Mouse (Mus musculus): Measurements from ENCODE around the gene Dazl. TPM values are rescaled to one million over a fixed set of nuclear protein-coding genes. Genes with fewer than 3 reads are reported as not detected.
A peak's percentile ranks its signal among the peaks of the same experiment; 100 is the strongest.

Gene Dazl
- polyA plus RNA-seq (2014; fragmentation: Nextera tagmentation; extraction: Ambion mirVana): 0.21 and 0.58 TPM in 2 replicates

DNA sequence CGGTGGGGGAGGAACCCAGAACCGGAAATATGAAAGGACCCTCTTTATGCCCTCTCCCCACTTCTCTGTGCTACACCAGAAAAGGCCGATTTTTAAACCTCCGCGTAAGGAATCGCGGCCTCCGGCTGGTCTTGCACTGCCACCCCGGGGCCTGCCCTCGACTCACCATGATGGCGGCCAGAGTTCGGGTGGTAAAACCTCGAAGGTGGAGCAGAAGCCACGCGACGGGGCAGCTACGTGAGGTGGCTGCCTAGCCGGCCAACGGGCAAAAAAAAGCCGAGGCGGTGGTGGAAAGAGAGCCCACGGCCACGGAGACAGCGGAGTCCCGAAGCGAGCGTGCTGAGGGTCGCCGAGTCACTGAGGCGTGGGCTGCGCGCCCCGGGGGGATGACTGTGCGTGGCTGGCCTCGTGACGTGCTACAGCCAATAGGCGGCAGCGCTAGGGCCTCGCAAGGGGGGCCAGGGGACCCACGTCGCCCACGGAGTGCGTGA is at the start of gene Dazl:
TSS of gene Dazl (minus strand) at position 396 of the 491 bp plus-strand sequence.
- H3K27ac ChIP-seq (ENCODE audit: low read depth, low read length): peak within 1 kb of the TSS; percentile 64
- no peaks in the 10 kb centered on the region for H3K36me3 ChIP-seq (ENCODE audit: control insufficient read depth, insufficient read depth, low read length)
- peak; percentile 36; the same call in 1 of the 2 replicates for ATAC-seq (ENCODE audit: low read depth)
- no peaks in the 10 kb centered on the region for H3K27me3 ChIP-seq (ENCODE audit: control insufficient read depth, insufficient read depth, low read length)
- H3K4me2 ChIP-seq (ENCODE audit: low read depth, low read length): peak within 1 kb of the TSS; percentile 51
- peak within 1 kb of the TSS; percentile 52 for H3K9ac ChIP-seq (replicated peaks; ENCODE audit: low read depth, low read length)
- 0 out of 2 replicates have a peak, but pooled peaks cover 3% of the 10 kb centered on the region for H3K4me1 ChIP-seq (ENCODE audit: control insufficient read depth, insufficient read depth, low read length)
- 0 out of 2 replicates have a peak, but pooled peaks cover 3% of the 10 kb centered on the region for H3K9me3 ChIP-seq (ENCODE audit: control insufficient read depth, low read length)
- H3K4me3 ChIP-seq (ENCODE audit: low read depth, low read length): peak within 1 kb of the TSS; percentile 38
- WGBS: 92% methylated on average over 41 of the region's 43 CpGs

DNA sequence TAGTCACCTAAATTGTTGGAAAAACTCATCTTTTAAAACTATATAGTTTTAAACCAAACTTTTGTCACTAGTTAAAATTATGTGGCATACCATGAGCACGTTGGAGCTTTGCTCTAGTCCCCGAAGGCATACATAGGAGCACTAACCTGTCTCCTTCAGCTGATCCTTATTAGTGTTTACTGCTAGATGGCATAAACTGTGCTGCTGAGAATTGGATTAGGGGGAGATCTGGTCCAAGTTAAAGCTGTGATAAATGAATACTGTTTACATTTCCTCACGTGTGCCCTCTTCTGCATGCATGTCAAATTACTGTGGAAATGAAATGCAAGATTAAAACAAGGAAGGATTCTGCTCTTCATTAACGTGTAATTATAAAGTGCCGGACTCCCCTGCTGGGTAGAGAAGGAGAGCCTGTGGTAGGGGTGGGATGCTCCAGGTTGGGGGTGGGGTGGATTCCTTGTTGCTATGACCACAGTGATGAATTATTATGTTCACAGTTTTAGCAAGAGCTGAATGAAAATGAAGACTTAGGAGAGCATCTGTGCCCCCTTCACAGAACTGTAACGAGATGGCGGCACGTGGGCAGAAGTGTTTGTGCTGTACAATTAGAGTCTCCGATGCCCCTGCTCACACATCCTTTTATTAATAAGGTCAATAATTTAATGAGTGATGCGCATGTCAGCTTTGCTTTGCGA is 48.6 kb upstream of the Dazl start:
- WGBS: 59% methylated on average over 11 of the region's 11 CpGs
- no peaks in the 10 kb centered on the region for H3K27me3 ChIP-seq (ENCODE audit: control insufficient read depth, insufficient read depth, low read length)
- H3K9ac ChIP-seq (replicated peaks; ENCODE audit: low read depth, low read length): no peak overlapping the region
- H3K4me2 ChIP-seq (ENCODE audit: low read depth, low read length): no peak overlapping the region
- H3K9me3 ChIP-seq (ENCODE audit: control insufficient read depth, low read length): no peaks in the 10 kb centered on the region
- H3K36me3 ChIP-seq (ENCODE audit: control insufficient read depth, insufficient read depth, low read length): no peaks in the 10 kb centered on the region
- H3K4me1 ChIP-seq (ENCODE audit: control insufficient read depth, insufficient read depth, low read length): no peaks in the 10 kb centered on the region
- no peak overlapping the region for H3K27ac ChIP-seq (ENCODE audit: low read depth, low read length)
- no peak overlapping the region for H3K4me3 ChIP-seq (ENCODE audit: low read depth, low read length)
- peak; percentile 46; the same call in 1 of the 2 replicates for ATAC-seq (ENCODE audit: low read depth)

- no peak for ATAC-seq (ENCODE audit: low read depth)
- H3K36me3 ChIP-seq (ENCODE audit: control insufficient read depth, insufficient read depth, low read length): no peaks in the 10 kb centered on the region
- 94% methylated on average over 7 of the region's 7 CpGs for WGBS
These were observed 45.5 kb upstream of the Dazl start for GRCm38 (mm10) chr17:50338901-50339300.

DNA sequence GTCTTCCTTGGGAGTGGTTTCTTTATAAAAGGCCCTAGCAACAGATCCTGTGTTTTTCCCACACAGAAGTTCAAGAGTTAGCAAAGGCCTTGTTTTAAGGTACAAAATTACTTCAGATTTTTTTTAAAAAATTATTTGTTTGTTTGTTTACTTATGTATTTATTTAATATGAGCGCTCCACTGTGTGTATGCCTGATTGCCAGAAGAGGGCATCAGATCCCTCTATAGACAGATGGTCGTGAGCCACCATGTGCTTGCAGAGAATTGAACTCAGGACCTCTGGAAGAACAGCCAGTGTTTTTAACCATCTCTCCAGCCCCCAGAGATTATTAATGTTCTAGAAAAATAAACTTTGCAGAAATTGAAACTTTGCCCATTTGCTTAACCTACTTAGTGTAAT is 42.3 kb upstream of the Dazl start:
- WGBS: 83% methylated on average over 2 of the region's 2 CpGs
- Histone ChIP-seq H3K27ac (ENCODE audit: low read depth, low read length) (no peak overlapping the region), H3K4me2 (ENCODE audit: low read depth, low read length) (no peak overlapping the region), H3K4me3 (ENCODE audit: low read depth, low read length) (no peak overlapping the region), H3K4me1 (ENCODE audit: control insufficient read depth, insufficient read depth, low read length) (no peaks in the 10 kb centered on the region), H3K9me3 (ENCODE audit: control insufficient read depth, low read length) (no peaks in the 10 kb centered on the region), H3K27me3 (ENCODE audit: control insufficient read depth, insufficient read depth, low read length) (no peaks in the 10 kb centered on the region), H3K36me3 (ENCODE audit: control insufficient read depth, insufficient read depth, low read length) (no peaks in the 10 kb centered on the region), H3K9ac (replicated peaks; ENCODE audit: low read depth, low read length) (no peak overlapping the region)
- no peak for ATAC-seq (ENCODE audit: low read depth)

More at GRCm38 (mm10) chr17:50338901-50339300, 45.5 kb upstream of the Dazl start:
- Histone ChIP-seq H3K4me3 (ENCODE audit: low read depth, low read length) (no peak overlapping the region), H3K27ac (ENCODE audit: low read depth, low read length) (no peak overlapping the region), H3K4me1 (ENCODE audit: control insufficient read depth, insufficient read depth, low read length) (no peaks in the 10 kb centered on the region), H3K4me2 (ENCODE audit: low read depth, low read length) (no peak overlapping the region), H3K9me3 (ENCODE audit: control insufficient read depth, low read length) (no peaks in the 10 kb centered on the region), H3K9ac (replicated peaks; ENCODE audit: low read depth, low read length) (no peak overlapping the region), H3K27me3 (ENCODE audit: control insufficient read depth, insufficient read depth, low read length) (no peaks in the 10 kb centered on the region)

DNA sequence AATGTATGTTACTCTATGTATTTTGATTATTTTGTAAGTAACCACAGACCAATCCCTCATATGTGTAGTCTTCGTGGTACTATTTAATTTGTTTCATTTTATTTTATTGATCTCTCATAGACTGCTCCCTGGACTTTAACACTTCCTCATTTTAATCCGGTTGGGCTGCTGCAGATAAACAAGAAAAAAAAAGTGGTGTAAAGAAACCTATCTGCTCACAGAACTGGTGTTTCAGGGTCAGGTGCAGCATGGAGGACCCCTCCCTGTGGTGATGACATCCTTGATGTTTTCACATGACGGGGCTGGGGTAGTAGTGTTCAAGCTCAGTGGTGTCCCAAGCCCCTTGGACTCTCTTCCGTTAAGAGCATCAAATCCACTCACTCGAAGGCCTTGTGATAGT is 41.3 kb upstream of the Dazl start:
- ATAC-seq (ENCODE audit: low read depth): no peak
- H3K27ac ChIP-seq (ENCODE audit: low read depth, low read length): no peak overlapping the region
- no peak overlapping the region for H3K4me3 ChIP-seq (ENCODE audit: low read depth, low read length)
- WGBS: 85% methylated on average over 5 of the region's 5 CpGs
- H3K9me3 ChIP-seq (ENCODE audit: control insufficient read depth, low read length): no peaks in the 10 kb centered on the region
- no peak overlapping the region for H3K4me2 ChIP-seq (ENCODE audit: low read depth, low read length)
- no peaks in the 10 kb centered on the region for H3K36me3 ChIP-seq (ENCODE audit: control insufficient read depth, insufficient read depth, low read length)
- H3K27me3 ChIP-seq (ENCODE audit: control insufficient read depth, insufficient read depth, low read length): no peaks in the 10 kb centered on the region
- no peaks in the 10 kb centered on the region for H3K4me1 ChIP-seq (ENCODE audit: control insufficient read depth, insufficient read depth, low read length)
- no peak overlapping the region for H3K9ac ChIP-seq (replicated peaks; ENCODE audit: low read depth, low read length)

- no peak overlapping the region for H3K9ac ChIP-seq (replicated peaks; ENCODE audit: low read depth, low read length)
- no peak overlapping the region for H3K4me2 ChIP-seq (ENCODE audit: low read depth, low read length)
- no peak overlapping the region for H3K4me3 ChIP-seq (ENCODE audit: low read depth, low read length)
- no peaks in the 10 kb centered on the region for H3K27me3 ChIP-seq (ENCODE audit: control insufficient read depth, insufficient read depth, low read length)
- H3K4me1 ChIP-seq (ENCODE audit: control insufficient read depth, insufficient read depth, low read length): no peaks in the 10 kb centered on the region
- no peaks in the 10 kb centered on the region for H3K9me3 ChIP-seq (ENCODE audit: control insufficient read depth, low read length)
- no peak for ATAC-seq (ENCODE audit: low read depth)
- no peak overlapping the region for H3K27ac ChIP-seq (ENCODE audit: low read depth, low read length)
- no peaks in the 10 kb centered on the region for H3K36me3 ChIP-seq (ENCODE audit: control insufficient read depth, insufficient read depth, low read length)
- WGBS: 89% methylated on average over 7 of the region's 7 CpGs
These were observed 38.5 kb upstream of the Dazl start for GRCm38 (mm10) chr17:50332012-50332300.

- no peak overlapping the region for H3K27ac ChIP-seq (ENCODE audit: low read depth, low read length)
- H3K4me1 ChIP-seq (ENCODE audit: control insufficient read depth, insufficient read depth, low read length): no peaks in the 10 kb centered on the region
- no peaks in the 10 kb centered on the region for H3K27me3 ChIP-seq (ENCODE audit: control insufficient read depth, insufficient read depth, low read length)
- no peak overlapping the region for H3K4me3 ChIP-seq (ENCODE audit: low read depth, low read length)
- H3K4me2 ChIP-seq (ENCODE audit: low read depth, low read length): no peak overlapping the region
- H3K9ac ChIP-seq (replicated peaks; ENCODE audit: low read depth, low read length): no peak overlapping the region
- 64% methylated on average over 8 of the region's 8 CpGs for WGBS
- no peaks in the 10 kb centered on the region for H3K9me3 ChIP-seq (ENCODE audit: control insufficient read depth, low read length)
- no peak for ATAC-seq (ENCODE audit: low read depth)
- no peaks in the 10 kb centered on the region for H3K36me3 ChIP-seq (ENCODE audit: control insufficient read depth, insufficient read depth, low read length)
These were observed 38.0 kb upstream of the Dazl start for GRCm38 (mm10) chr17:50331171-50332011.

DNA sequence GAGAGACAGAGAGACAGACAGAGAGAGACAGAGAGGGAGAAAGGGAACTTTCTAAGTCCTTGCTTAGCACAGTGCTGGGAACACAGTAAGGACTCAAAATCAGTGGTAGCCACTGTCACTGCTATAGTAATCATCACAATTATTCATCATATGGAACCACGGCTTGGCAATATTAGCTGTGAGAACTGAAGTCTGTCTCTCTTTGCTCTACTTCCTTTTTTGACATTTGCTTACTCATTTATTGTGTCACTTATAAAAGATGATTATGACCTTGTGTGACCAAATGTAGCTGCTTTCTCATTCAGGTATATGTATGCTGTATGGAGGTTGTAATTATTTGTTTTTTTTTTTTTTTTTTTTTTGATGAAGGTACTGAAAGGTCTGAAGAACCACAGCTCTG is 36.8 kb upstream of the Dazl start:
- no peaks in the 10 kb centered on the region for H3K4me1 ChIP-seq (ENCODE audit: control insufficient read depth, insufficient read depth, low read length)
- H3K9me3 ChIP-seq (ENCODE audit: control insufficient read depth, low read length): no peaks in the 10 kb centered on the region
- ATAC-seq (ENCODE audit: low read depth): no peak
- H3K4me3 ChIP-seq (ENCODE audit: low read depth, low read length): no peak overlapping the region
- H3K36me3 ChIP-seq (ENCODE audit: control insufficient read depth, insufficient read depth, low read length): no peaks in the 10 kb centered on the region
- 89% methylated on average over 1 of the region's 1 CpGs for WGBS
- no peak overlapping the region for H3K9ac ChIP-seq (replicated peaks; ENCODE audit: low read depth, low read length)
- H3K27ac ChIP-seq (ENCODE audit: low read depth, low read length): no peak overlapping the region
- no peaks in the 10 kb centered on the region for H3K27me3 ChIP-seq (ENCODE audit: control insufficient read depth, insufficient read depth, low read length)
- no peak overlapping the region for H3K4me2 ChIP-seq (ENCODE audit: low read depth, low read length)

DNA sequence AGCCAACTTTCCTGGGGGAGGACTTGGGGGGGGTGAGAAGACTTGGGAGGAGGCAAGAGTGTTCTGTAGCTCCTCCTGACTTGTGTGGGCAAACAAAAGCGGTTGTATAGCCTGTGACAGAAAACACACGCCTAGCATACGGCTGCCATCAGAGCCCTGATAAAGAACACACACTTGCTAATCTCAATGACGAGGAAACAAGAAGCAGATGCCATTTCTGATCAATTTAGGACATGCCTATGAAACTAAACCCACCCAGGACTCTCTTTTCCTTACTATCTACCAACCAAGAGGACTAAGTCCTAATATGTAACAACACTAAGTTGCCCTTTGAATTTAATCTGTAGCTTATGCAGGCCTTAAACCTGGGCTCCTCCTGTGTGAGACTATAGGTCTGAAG is 31.2 kb upstream of the Dazl start:
- WGBS: 85% methylated on average over 4 of the region's 4 CpGs
- no peaks in the 10 kb centered on the region for H3K4me1 ChIP-seq (ENCODE audit: control insufficient read depth, insufficient read depth, low read length)

More for the DNA sequence above, 31.2 kb upstream of the Dazl start:
- Histone ChIP-seq H3K27me3 (ENCODE audit: control insufficient read depth, insufficient read depth, low read length) (no peaks in the 10 kb centered on the region), H3K36me3 (ENCODE audit: control insufficient read depth, insufficient read depth, low read length) (no peaks in the 10 kb centered on the region), H3K4me2 (ENCODE audit: low read depth, low read length) (no peak overlapping the region), H3K9ac (replicated peaks; ENCODE audit: low read depth, low read length) (no peak overlapping the region), H3K9me3 (ENCODE audit: control insufficient read depth, low read length) (no peaks in the 10 kb centered on the region), H3K4me3 (ENCODE audit: low read depth, low read length) (no peak overlapping the region), H3K27ac (ENCODE audit: low read depth, low read length) (no peak overlapping the region)
- no peak for ATAC-seq (ENCODE audit: low read depth)

Data from neural tube, embryonic 14.5 days (tissue).